In genomic region chr13:34317051-34317450, GRCm38 (mm10) we compare ENCODE assay signal across 16 mouse cellular contexts. TPM values are rescaled to one million over a fixed set of nuclear protein-coding genes. Genes with fewer than 3 reads are reported as not detected.
DNase-seq lines count a peak whose midpoint lies in the region; ATAC-seq and TF ChIP-seq lines count a peak whose summit lies in the region.
"Had no signal": no experiment of that assay in that cellular context is flagged by ENCODE, and none has a peak within 500 bp of the region (broad histone marks: within the 10 kb centered on the region; RNA-seq: fewer than 3 reads in every experiment).

No protein-coding gene starts in this region.

- peak; percentile 62 for DNase-seq in kidney, adult 18-20 months
- peak; percentile 84 to 90 for DNase-seq in kidney, postnatal 25 days
- peak; percentile 21 for DNase-seq in skeletal muscle tissue, adult 2 months (ENCODE audit: low read depth, low spot score)
- DNase-seq in heart, adult 2 months, result no peak
- no peak for DNase-seq in layer of hippocampus, postnatal 10 days (ENCODE audit: low spot score in 2 of 2)
- DNase-seq: cerebellum, adult 11-12 months; gastrocnemius, adult 2 months; lung, embryonic 14.5 days; thymus, postnatal 25 days had no signal

- no peaks in the 10 kb centered on the region for H3K79me2 ChIP-seq in heart, adult 2 months (replicated peaks; ENCODE audit: control insufficient read depth, insufficient read depth, low read length)

- TF ChIP-seq POLR2A in heart, adult 2 months (IDR thresholded peaks at IDR 0.05; ENCODE audit: insufficient read depth, low read depth, low read length), result no peak

- intact Hi-C loops in heart, adult 2 months (cut with DNase I), result no loop called here

- H3K27ac ChIP-seq in kidney, embryonic 16.5 days (ENCODE audit: low read length), result no peak overlapping the region
- H3K27ac ChIP-seq in brown adipose tissue, adult 24 weeks (replicated peaks; ENCODE audit: low read depth, low read length), result peak overlapping the region; percentile 47
- H3K27ac ChIP-seq in heart, embryonic 11.5 days (ENCODE audit: low read depth, low read length), result no peak overlapping the region
- H3K27ac ChIP-seq in heart, adult 2 months, result no peak overlapping the region
- H3K27ac ChIP-seq: gastrocnemius, adult 2 months; hindbrain, embryonic 13.5 days; stomach, embryonic 15.5 days had no signal

- no peak for TF ChIP-seq EP300 in heart, adult 2 months (IDR thresholded peaks at IDR 0.05; ENCODE audit: insufficient read depth, low read depth, low read length)

- 68% methylated on average over 4 of the region's 4 CpGs for WGBS in kidney, embryonic 16.5 days
- WGBS in heart, embryonic 11.5 days (ENCODE audit: insufficient replicate concordance), result 70% methylated on average over 4 of the region's 4 CpGs
- 67% methylated on average over 4 of the region's 4 CpGs for WGBS in heart, adult 2 months

- H3K36me3 ChIP-seq in kidney, embryonic 16.5 days (ENCODE audit: insufficient read depth, low read length), result no peaks in the 10 kb centered on the region
- H3K36me3 ChIP-seq in heart, embryonic 11.5 days (ENCODE audit: control insufficient read depth, insufficient read depth, low read length), result no peaks in the 10 kb centered on the region
- no peaks in the 10 kb centered on the region for H3K36me3 ChIP-seq in heart, adult 2 months (ENCODE audit: control insufficient read depth, insufficient read depth, low read length)
- H3K36me3 ChIP-seq: hindbrain, embryonic 13.5 days; stomach, embryonic 15.5 days had no signal

- no peak overlapping the region for H3K4me3 ChIP-seq in kidney, embryonic 16.5 days (ENCODE audit: low read length)
- no peak overlapping the region for H3K4me3 ChIP-seq in brown adipose tissue, adult 24 weeks (ENCODE audit: insufficient read depth, low read depth, low read length)
- H3K4me3 ChIP-seq in heart, embryonic 11.5 days (ENCODE audit: low read depth, low read length), result no peak overlapping the region
- H3K4me3 ChIP-seq in heart, adult 2 months, result no peak overlapping the region
- H3K4me3 ChIP-seq: gastrocnemius, adult 2 months; hindbrain, embryonic 13.5 days; stomach, embryonic 15.5 days had no signal

- H3K27me3 ChIP-seq in kidney, embryonic 16.5 days (ENCODE audit: insufficient read depth, low read length), result no peaks in the 10 kb centered on the region
- H3K27me3 ChIP-seq in heart, embryonic 11.5 days (ENCODE audit: control insufficient read depth, insufficient read depth, low read length), result no peaks in the 10 kb centered on the region
- H3K27me3 ChIP-seq in heart, adult 2 months (ENCODE audit: control insufficient read depth, insufficient read depth, low read length), result no peaks in the 10 kb centered on the region
- H3K27me3 ChIP-seq: hindbrain, embryonic 13.5 days; stomach, embryonic 15.5 days had no signal

- no peak for ATAC-seq in kidney, embryonic 16.5 days (ENCODE audit: low FRiP score, low TSS enrichment)
- ATAC-seq in heart, embryonic 11.5 days (replicated peaks; ENCODE audit: insufficient number of reproducible peaks, low FRiP score, low TSS enrichment), result no peak

- H3K9ac ChIP-seq in kidney, embryonic 16.5 days (replicated peaks; ENCODE audit: low read length), result no peak overlapping the region
- H3K9ac ChIP-seq in heart, embryonic 11.5 days (ENCODE audit: low read depth, low read length), result no peak overlapping the region
- no peak overlapping the region for H3K9ac ChIP-seq in heart, adult 2 months (ENCODE audit: low read depth, low read length)
- H3K9ac ChIP-seq: hindbrain, embryonic 13.5 days; lung, embryonic 14.5 days; stomach, embryonic 15.5 days had no signal

- TF ChIP-seq CTCF in heart, adult 2 months (IDR thresholded peaks at IDR 0.05), result no peak

- H3K9me3 ChIP-seq in kidney, embryonic 16.5 days (ENCODE audit: low read length), result no peaks in the 10 kb centered on the region
- H3K9me3 ChIP-seq in heart, embryonic 11.5 days (replicated peaks; ENCODE audit: control insufficient read depth, low read length), result no peaks in the 10 kb centered on the region
- H3K9me3 ChIP-seq: G1E; hindbrain, embryonic 13.5 days; stomach, embryonic 15.5 days had no signal

- no peak overlapping the region for H3K4me2 ChIP-seq in kidney, embryonic 16.5 days (replicated peaks; ENCODE audit: low read depth, low read length)
- no peak overlapping the region for H3K4me2 ChIP-seq in heart, embryonic 11.5 days
- H3K4me2 ChIP-seq: hindbrain, embryonic 13.5 days; lung, embryonic 14.5 days; midbrain, embryonic 11.5 days; stomach, embryonic 15.5 days had no signal

- H3K4me1 ChIP-seq in kidney, embryonic 16.5 days (ENCODE audit: insufficient read depth, low read length), result no peaks in the 10 kb centered on the region
- peaks cover 5% of the 10 kb centered on the region; the same call in 1 of the 2 replicates for H3K4me1 ChIP-seq in brown adipose tissue, adult 24 weeks (ENCODE audit: control insufficient read depth, insufficient read depth, insufficient read length, low read length)
- H3K4me1 ChIP-seq in heart, embryonic 11.5 days (ENCODE audit: control insufficient read depth, insufficient read depth, low read length), result peaks cover 4% of the 10 kb centered on the region
- no peaks in the 10 kb centered on the region for H3K4me1 ChIP-seq in heart, adult 2 months (ENCODE audit: control insufficient read depth, insufficient read depth, low read length)
- H3K4me1 ChIP-seq: stomach, embryonic 15.5 days had no signal

RNA-seq across cellular contexts. Expression of gene Slc22a23, which starts 27.9 kb away (rescaled TPM):
- polyA plus RNA-seq in kidney, embryonic 16.5 days (2015; fragmentation: Nextera tagmentation; extraction: Ambion mirVana), result 2.6 and 3.3 TPM in 2 replicates
- 7.7 and 16.1 TPM in 2 replicates for polyA plus RNA-seq in brown adipose tissue, adult 24 weeks (2012; ENCODE audit: insufficient read depth, insufficient read length, missing spikeins)
- 7.3 and 8.1 TPM in 2 replicates for polyA plus RNA-seq in heart, embryonic 11.5 days (2014; fragmentation: Nextera tagmentation; extraction: Ambion mirVana)
- total RNA-seq in heart, adult 2 months (2021), result 10 to 100 TPM; 11.1 to 14.2 TPM
- 12.1 and 12.2 TPM in 2 replicates for polyA plus RNA-seq in heart, adult 2 months (2012; rRNA removed)
- total RNA-seq in layer of hippocampus, postnatal 10 days (2021), result 10 to 100 TPM; 51.4 to 51.8 TPM

Comparison
In these comparisons a context has a peak if more than half of its experiments do, and no peak if none do; other contexts are left out.
1. DNase-seq: peak in kidney, adult 18-20 months (single experiment), kidney, postnatal 25 days (2 of 2) and skeletal muscle tissue, adult 2 months (single experiment); none in heart, adult 2 months (0 of 2) and layer of hippocampus, postnatal 10 days (0 of 2).